Mouse (Mus musculus) left cerebral cortex, adult 18-20 months (tissue): ENCODE measurements around the gene Slc16a14. TPM values are rescaled to one million over a fixed set of nuclear protein-coding genes. Genes with fewer than 3 reads are reported as not detected.
"Not testable (repeated sequence)": the region's sequence is repeated elsewhere in the genome, so short reads cannot be mapped to it uniquely, and the experiment has no call there.

Experiments used
- DNase-seq, 2 experiments: peaks; one replicate each; pipeline ENCODE4 v3.0.0; 2021 to 2022; ENCODE audit warnings: low spot score in 2 of 2, mixed read lengths in 1 of 2
- long read RNA-seq, 2 experiments: library from polyadenylated mRNA; stranded (forward); transcript quantifications; one replicate each; pipeline ENCODE4 v2.0.0; 2021
- total RNA-seq, 2 experiments: library from RNA; stranded (reverse); gene quantifications; 2 replicates each; pipeline ENCODE4 v1.2.3; 2021

Gene Slc16a14
- total RNA-seq, result 10 to 100 TPM in 1 of 2 experiments, 1 to 10 TPM in 1; 9.7 to 10.9 TPM
- long read RNA-seq, experiment 1, result 0 reads
- long read RNA-seq, experiment 2, partial matches to known transcripts, result 0 of 1 reads
- long read RNA-seq, experiment 2, other reads (novel, unspliced or antisense), result 1 of 1 reads

- peak; percentile 29 to 58 for DNase-seq
Measured at GRCm38 (mm10) chr1:84934503-84935333, at the start of gene Slc16a14. Gene Slc16a14, minus strand, starts transcription at chr1:84935134.

- not testable (repeated sequence) for DNase-seq
Measured at GRCm38 (mm10) chr1:84961779-84962178, 26.8 kb upstream of the Slc16a14 start.

GRCm38 (mm10) chr1:84957713-84958112 lies 22.8 kb upstream of the Slc16a14 start:
- not testable (repeated sequence) for DNase-seq

GRCm38 (mm10) chr1:84956771-84957170 lies 21.8 kb upstream of the Slc16a14 start:
- not testable (repeated sequence) for DNase-seq

GRCm38 (mm10) chr1:84952456-84953181 lies 17.7 kb upstream of the Slc16a14 start:
- no peak for DNase-seq

GRCm38 (mm10) chr1:84951566-84951965 lies 16.6 kb upstream of the Slc16a14 start:
- no peak for DNase-seq

- no peak for DNase-seq
Measured at GRCm38 (mm10) chr1:84947390-84947789, 12.5 kb upstream of the Slc16a14 start.

GRCm38 (mm10) chr1:84945950-84946349 lies 11.0 kb upstream of the Slc16a14 start:
- DNase-seq, result no peak

GRCm38 (mm10) chr1:84943549-84943948 lies 8.6 kb upstream of the Slc16a14 start:
- no peak for DNase-seq

GRCm38 (mm10) chr1:84942666-84943065 lies 7.7 kb upstream of the Slc16a14 start:
- no peak for DNase-seq

GRCm38 (mm10) chr1:84940322-84940721 lies 5.4 kb upstream of the Slc16a14 start:
- no peak for DNase-seq

- no peak for DNase-seq
Measured at GRCm38 (mm10) chr1:84939466-84939865, 4.5 kb upstream of the Slc16a14 start.

- no peak for DNase-seq
Measured at GRCm38 (mm10) chr1:84936716-84937510, 2.0 kb upstream of the Slc16a14 start.

- peak; percentile 85 to 93 for DNase-seq
Measured at GRCm38 (mm10) chr1:84935668-84936067, 734 bp upstream of the Slc16a14 start.

- DNase-seq, result no peak
Measured at GRCm38 (mm10) chr1:84934151-84934502, 807 bp downstream of the Slc16a14 start.

GRCm38 (mm10) chr1:84933472-84934150 lies 1.3 kb downstream of the Slc16a14 start:
- DNase-seq, result peak; percentile 91 to 94

- DNase-seq, result no peak
Measured at GRCm38 (mm10) chr1:84925599-84925998, 9.3 kb downstream of the Slc16a14 start.

GRCm38 (mm10) chr1:84924134-84924533 lies 10.8 kb downstream of the Slc16a14 start:
- no peak for DNase-seq

GRCm38 (mm10) chr1:84923432-84923831 lies 11.5 kb downstream of the Slc16a14 start:
- DNase-seq, result no peak

- no peak for DNase-seq
Measured at GRCm38 (mm10) chr1:84918865-84919264, 16.1 kb downstream of the Slc16a14 start.

GRCm38 (mm10) chr1:84915010-84915409 lies 19.9 kb downstream of the Slc16a14 start:
- DNase-seq, result no peak
